ENCODE assay signal across 8 mouse cellular contexts in genomic region chr8:128654365-128655099, GRCm38 (mm10). TPM values are rescaled to one million over a fixed set of nuclear protein-coding genes. Genes with fewer than 3 reads are reported as not detected.
DNase-seq lines count a peak whose midpoint lies in the region; ATAC-seq and TF ChIP-seq lines count a peak whose summit lies in the region.

No protein-coding gene starts in this region.

- TF ChIP-seq POLR2A in cortical plate, adult 2 months (IDR thresholded peaks at IDR 0.05; ENCODE audit: extremely low read depth, insufficient read depth, low read length), result no peak

- peak; percentile 73 to 89 for DNase-seq in adrenal gland, adult (ENCODE audit: inconsistent age in 2 of 2, low spot score in 1 of 2)
- DNase-seq in gastrocnemius, postnatal 25 days, result peak; percentile 76
- peak; percentile 90 for DNase-seq in intestine, embryonic 14.5 days (ENCODE audit: low spot score)
- DNase-seq in left cerebral cortex, postnatal 14 days (ENCODE audit: low spot score in 2 of 2), result peak; percentile 47 to 55
- DNase-seq in right cerebral cortex, postnatal 10 days (ENCODE audit: low spot score in 2 of 2), result peak; percentile 73
- DNase-seq in urinary bladder, postnatal 36 days (ENCODE audit: low spot score in 2 of 2), result peak; percentile 52 to 69

- WGBS in intestine, embryonic 14.5 days, result 1% methylated on average over 16 of the region's 16 CpGs

- peak overlapping the region; percentile 55 for H3K27ac ChIP-seq in cortical plate, adult 2 months (ENCODE audit: insufficient read depth, low read length)
- peak overlapping the region; percentile 96 for H3K27ac ChIP-seq in intestine, embryonic 14.5 days (ENCODE audit: low read depth)

- peak overlapping the region; percentile 29 for H3K9ac ChIP-seq in intestine, embryonic 14.5 days (ENCODE audit: low read length)

- H3K9me3 ChIP-seq in intestine, embryonic 14.5 days (ENCODE audit: control insufficient read depth, low read length), result no peaks in the 10 kb centered on the region

- H3K4me3 ChIP-seq in cortical plate, adult 2 months (ENCODE audit: insufficient read depth, low read length), result peak overlapping the region; percentile 22
- peak overlapping the region; percentile 17 for H3K4me3 ChIP-seq in intestine, embryonic 14.5 days (ENCODE audit: low read depth, low read length)

- no peaks in the 10 kb centered on the region for H3K4me1 ChIP-seq in cortical plate, adult 2 months (ENCODE audit: control insufficient read depth, insufficient read depth, low read length)
- H3K4me1 ChIP-seq in intestine, embryonic 14.5 days (replicated peaks; ENCODE audit: control insufficient read depth, insufficient read depth, low read length), result peaks cover 9% of the 10 kb centered on the region; the same call in 1 of the 2 replicates

- H3K4me2 ChIP-seq in intestine, embryonic 14.5 days (ENCODE audit: low read length), result peak overlapping the region; percentile 50

- intact Hi-C loops in left cerebral cortex, postnatal 14 days (cut with DNase I), result no loop called here

- ATAC-seq in intestine, embryonic 14.5 days (replicated peaks; ENCODE audit: low FRiP score, low TSS enrichment, low read depth), result peak; percentile 95
- peak; percentile 86 for ATAC-seq in megakaryocyte progenitor cell, adult 5-6 weeks (replicated peaks; ENCODE audit: poor library complexity)

- H3K27me3 ChIP-seq in intestine, embryonic 14.5 days (replicated peaks; ENCODE audit: control insufficient read depth, insufficient read depth, low read length), result no peaks in the 10 kb centered on the region

- TF ChIP-seq CTCF in cortical plate, adult 2 months (IDR thresholded peaks at IDR 0.05; ENCODE audit: extremely low read depth, insufficient read depth, low read length), result no peak

- no peaks in the 10 kb centered on the region for H3K36me3 ChIP-seq in intestine, embryonic 14.5 days (ENCODE audit: control insufficient read depth, insufficient read depth, low read length)

RNA-seq across cellular contexts. Expression of gene Itgb1, which starts 30.9 kb away (rescaled TPM):
- 37.1 and 40.8 TPM in 2 replicates for polyA plus RNA-seq in cortical plate, adult 2 months (2012; rRNA removed)
- total RNA-seq in gastrocnemius, postnatal 25 days (2021), result 100 to 1,000 TPM; 177 to 199 TPM
- 306 and 329 TPM in 2 replicates for polyA plus RNA-seq in intestine, embryonic 14.5 days (2014; fragmentation: Nextera tagmentation; extraction: Ambion mirVana)
- 10 to 100 TPM; 79.2 to 81.9 TPM for total RNA-seq in left cerebral cortex, postnatal 14 days (2021)
- 78.2 and 84.2 TPM in 2 replicates for total RNA-seq in megakaryocyte progenitor cell, adult 5-6 weeks (2015)
- 139 and 140 TPM in 2 replicates for total RNA-seq in megakaryocyte progenitor cell, adult 5-6 weeks (2017)

Comparison
In these comparisons a context has a peak if more than half of its experiments do, and no peak if none do; other contexts are left out.
1. Peak in every context shown above with its lines: DNase-seq, ATAC-seq, H3K4me3 ChIP-seq and H3K27ac ChIP-seq.